Mouse (Mus musculus): ENCODE data around the gene Chil1. TPM values are rescaled to one million over a fixed set of nuclear protein-coding genes. Genes with fewer than 3 reads are reported as not detected.

Gene Chil1
- polyA plus RNA-seq, 1 experiment from 2014 or later, result 2.5 TPM

DNA sequence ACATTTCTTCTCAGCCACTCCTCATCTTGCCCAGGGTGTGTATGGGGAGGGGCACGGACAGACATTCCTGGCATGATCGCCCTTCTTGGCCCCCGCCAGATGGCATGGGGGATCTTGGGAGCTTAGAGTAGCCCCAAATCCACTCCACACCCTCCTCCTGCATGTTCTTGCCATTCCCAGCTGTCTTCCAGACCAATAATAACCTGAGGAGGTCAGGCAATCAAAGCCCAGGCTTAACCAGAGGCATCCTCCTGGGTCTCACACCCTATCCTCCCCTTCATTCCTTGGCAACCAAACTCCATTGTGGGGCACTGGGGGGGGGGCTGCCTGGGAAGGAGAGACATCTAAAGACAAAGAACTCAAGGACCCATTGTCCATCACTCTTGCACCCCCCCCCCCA is 21.6 kb upstream of the Chil1 start:
- no peaks in the 10 kb centered on the region for H3K4me1 ChIP-seq
- WGBS, result 93% methylated on average over 3 of the region's 3 CpGs
- no peak overlapping the region for H3K9ac ChIP-seq
- no peak for ATAC-seq (ENCODE audit: low FRiP score, low read depth)
- no peaks in the 10 kb centered on the region for H3K27me3 ChIP-seq (replicated peaks)
- no peak overlapping the region for H3K27ac ChIP-seq
- no peak overlapping the region for H3K4me2 ChIP-seq (replicated peaks)
- no peak overlapping the region for H3K4me3 ChIP-seq
- H3K9me3 ChIP-seq, result no peaks in the 10 kb centered on the region
- no peaks in the 10 kb centered on the region for H3K36me3 ChIP-seq

DNA sequence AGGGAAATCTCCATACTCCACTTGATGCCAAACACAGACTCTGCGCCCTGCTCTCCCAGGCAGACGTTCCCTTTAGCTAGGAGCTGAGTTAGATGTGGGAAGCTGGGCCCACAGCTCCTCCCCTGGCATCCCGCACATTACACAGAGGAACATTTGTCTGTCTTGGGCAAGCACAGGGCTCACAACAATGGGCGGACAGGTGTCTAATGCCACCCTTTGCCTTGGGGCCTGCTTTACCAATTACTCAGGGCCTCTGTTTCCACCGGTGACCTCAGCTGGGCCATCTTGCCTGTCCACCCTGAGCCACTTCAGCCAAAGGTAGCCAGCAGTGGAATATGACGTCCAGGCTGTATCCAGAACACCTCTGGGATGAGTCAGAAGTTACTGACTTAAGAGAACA is 20.6 kb upstream of the Chil1 start:
- ATAC-seq (ENCODE audit: low FRiP score, low read depth), result no peak
- no peak overlapping the region for H3K9ac ChIP-seq
- no peaks in the 10 kb centered on the region for H3K36me3 ChIP-seq
- WGBS, result 82% methylated on average over 6 of the region's 6 CpGs
- no peak overlapping the region for H3K4me3 ChIP-seq
- H3K27me3 ChIP-seq (replicated peaks), result no peaks in the 10 kb centered on the region
- H3K4me1 ChIP-seq, result no peaks in the 10 kb centered on the region
- no peaks in the 10 kb centered on the region for H3K9me3 ChIP-seq
- H3K4me2 ChIP-seq (replicated peaks), result no peak overlapping the region
- no peak overlapping the region for H3K27ac ChIP-seq

DNA sequence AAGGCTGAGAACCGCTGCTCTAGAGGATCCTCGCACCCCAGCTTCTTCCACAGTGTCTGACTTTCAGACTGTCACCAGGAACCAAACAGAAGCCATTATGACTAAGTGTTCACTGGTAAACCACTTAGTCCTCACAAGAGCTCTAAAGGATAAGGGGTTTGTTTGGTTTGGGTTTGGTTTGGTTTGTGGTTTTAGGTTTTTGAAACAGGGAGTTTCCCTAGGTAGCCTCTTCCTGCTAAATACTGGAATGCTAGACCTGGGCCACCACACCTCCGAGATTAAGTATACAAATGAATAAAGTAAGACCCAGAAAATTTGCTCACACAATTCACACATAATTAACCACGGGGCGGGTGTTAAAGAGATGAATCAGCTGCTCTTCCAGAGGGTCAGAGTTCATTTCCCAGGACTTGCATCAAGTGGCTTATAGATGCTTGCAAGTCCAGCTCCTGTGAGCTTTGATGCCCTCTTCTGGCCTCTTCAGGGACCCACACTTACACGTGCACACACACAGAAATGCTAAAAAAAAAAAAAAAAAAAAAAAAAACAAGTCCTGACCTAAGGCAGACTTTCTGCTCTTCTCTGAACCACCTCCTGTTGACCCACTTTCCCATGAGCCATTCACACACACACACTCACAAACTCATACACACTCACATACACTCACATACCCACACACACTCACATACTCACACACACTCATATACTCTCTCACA is 19.3 kb upstream of the Chil1 start:
- H3K4me3 ChIP-seq, result no peak overlapping the region
- 86% methylated on average over 6 of the region's 6 CpGs for WGBS
- no peaks in the 10 kb centered on the region for H3K36me3 ChIP-seq
- no peaks in the 10 kb centered on the region for H3K9me3 ChIP-seq
- H3K27me3 ChIP-seq (replicated peaks), result no peaks in the 10 kb centered on the region
- no peak overlapping the region for H3K27ac ChIP-seq
- no peak for ATAC-seq (ENCODE audit: low FRiP score, low read depth)
- no peak overlapping the region for H3K4me2 ChIP-seq (replicated peaks)
- H3K9ac ChIP-seq, result no peak overlapping the region
- H3K4me1 ChIP-seq, result no peaks in the 10 kb centered on the region

DNA sequence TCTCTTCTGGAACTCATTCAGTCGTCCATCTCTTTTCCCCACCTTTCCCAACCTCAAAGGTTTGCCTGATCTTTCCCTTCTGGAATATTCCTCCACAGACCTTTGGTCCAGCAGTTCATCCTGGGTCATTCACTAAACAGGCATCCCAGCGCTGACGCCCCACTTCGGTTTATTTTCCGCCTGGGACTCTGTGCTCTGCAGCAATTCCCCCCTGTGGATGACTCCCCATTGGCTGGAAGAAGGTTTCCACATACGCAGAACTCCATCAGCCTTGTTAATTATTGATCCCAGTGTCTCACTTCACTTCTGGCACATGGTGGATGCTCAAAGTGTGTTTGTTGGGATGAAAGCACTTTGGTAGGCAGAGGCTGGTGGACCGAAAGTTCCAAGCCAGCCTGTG is 18.5 kb upstream of the Chil1 start:
- H3K27ac ChIP-seq, result no peak overlapping the region
- no peak overlapping the region for H3K4me3 ChIP-seq
- no peak for ATAC-seq (ENCODE audit: low FRiP score, low read depth)
- no peak overlapping the region for H3K9ac ChIP-seq
- H3K27me3 ChIP-seq (replicated peaks), result no peaks in the 10 kb centered on the region
- 88% methylated on average over 7 of the region's 7 CpGs for WGBS
- H3K4me1 ChIP-seq, result no peaks in the 10 kb centered on the region
- no peak overlapping the region for H3K4me2 ChIP-seq (replicated peaks)
- H3K9me3 ChIP-seq, result no peaks in the 10 kb centered on the region
- no peaks in the 10 kb centered on the region for H3K36me3 ChIP-seq

DNA sequence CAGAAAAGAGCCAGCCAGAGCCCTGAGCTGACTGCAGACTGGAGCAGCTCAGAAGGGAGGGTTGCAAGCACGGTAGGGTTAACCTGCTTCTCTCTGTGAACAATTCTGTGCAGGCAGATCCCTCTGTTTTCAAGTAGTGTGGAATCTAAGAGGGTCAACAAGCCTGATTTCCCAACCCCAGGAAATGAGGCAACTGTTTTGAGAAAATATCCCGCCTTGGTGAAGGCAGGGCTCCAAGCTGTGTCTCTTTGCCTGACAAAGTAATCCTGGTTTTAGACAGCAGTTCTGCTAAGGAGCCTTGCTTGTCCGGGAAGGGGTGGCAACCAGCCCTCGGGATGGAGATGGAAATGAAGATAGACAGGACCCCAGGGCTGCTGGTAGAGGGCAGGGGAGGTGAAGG is 17.5 kb upstream of the Chil1 start:
- H3K9me3 ChIP-seq, result no peaks in the 10 kb centered on the region
- no peak for ATAC-seq (ENCODE audit: low FRiP score, low read depth)
- H3K27me3 ChIP-seq (replicated peaks), result no peaks in the 10 kb centered on the region
- H3K4me3 ChIP-seq, result no peak overlapping the region
- H3K4me1 ChIP-seq, result no peaks in the 10 kb centered on the region
- no peaks in the 10 kb centered on the region for H3K36me3 ChIP-seq
- 73% methylated on average over 4 of the region's 4 CpGs for WGBS
- H3K27ac ChIP-seq, result no peak overlapping the region
- H3K9ac ChIP-seq, result no peak overlapping the region
- H3K4me2 ChIP-seq (replicated peaks), result no peak overlapping the region

DNA sequence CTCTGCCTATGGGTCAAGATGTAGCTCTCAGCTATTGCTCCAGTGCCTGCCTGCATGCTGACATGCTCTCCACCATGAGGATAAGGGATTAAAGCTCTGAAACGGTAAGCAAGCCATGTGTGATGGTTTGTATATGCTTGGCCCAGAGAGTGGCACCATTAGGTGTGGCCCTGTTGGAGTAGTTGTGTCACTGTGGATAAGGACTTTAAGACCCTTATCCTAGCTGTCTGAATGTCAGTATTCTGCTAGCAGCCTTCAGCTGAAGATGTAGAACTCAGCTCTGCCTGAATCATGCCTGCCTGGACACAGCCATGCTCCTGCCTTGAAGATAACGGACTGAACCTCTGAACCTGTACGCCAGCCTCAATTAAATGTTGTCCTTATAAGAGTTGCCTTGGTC is 15.4 kb upstream of the Chil1 start:
- Histone ChIP-seq H3K4me1 (no peaks in the 10 kb centered on the region), H3K27me3 (replicated peaks) (no peaks in the 10 kb centered on the region), H3K36me3 (no peaks in the 10 kb centered on the region), H3K4me3 (no peak overlapping the region), H3K4me2 (replicated peaks) (no peak overlapping the region), H3K9ac (no peak overlapping the region), H3K9me3 (no peaks in the 10 kb centered on the region), H3K27ac (no peak overlapping the region)
- ATAC-seq (ENCODE audit: low FRiP score, low read depth), result no peak
- WGBS, result 94% methylated on average over 3 of the region's 3 CpGs

DNA sequence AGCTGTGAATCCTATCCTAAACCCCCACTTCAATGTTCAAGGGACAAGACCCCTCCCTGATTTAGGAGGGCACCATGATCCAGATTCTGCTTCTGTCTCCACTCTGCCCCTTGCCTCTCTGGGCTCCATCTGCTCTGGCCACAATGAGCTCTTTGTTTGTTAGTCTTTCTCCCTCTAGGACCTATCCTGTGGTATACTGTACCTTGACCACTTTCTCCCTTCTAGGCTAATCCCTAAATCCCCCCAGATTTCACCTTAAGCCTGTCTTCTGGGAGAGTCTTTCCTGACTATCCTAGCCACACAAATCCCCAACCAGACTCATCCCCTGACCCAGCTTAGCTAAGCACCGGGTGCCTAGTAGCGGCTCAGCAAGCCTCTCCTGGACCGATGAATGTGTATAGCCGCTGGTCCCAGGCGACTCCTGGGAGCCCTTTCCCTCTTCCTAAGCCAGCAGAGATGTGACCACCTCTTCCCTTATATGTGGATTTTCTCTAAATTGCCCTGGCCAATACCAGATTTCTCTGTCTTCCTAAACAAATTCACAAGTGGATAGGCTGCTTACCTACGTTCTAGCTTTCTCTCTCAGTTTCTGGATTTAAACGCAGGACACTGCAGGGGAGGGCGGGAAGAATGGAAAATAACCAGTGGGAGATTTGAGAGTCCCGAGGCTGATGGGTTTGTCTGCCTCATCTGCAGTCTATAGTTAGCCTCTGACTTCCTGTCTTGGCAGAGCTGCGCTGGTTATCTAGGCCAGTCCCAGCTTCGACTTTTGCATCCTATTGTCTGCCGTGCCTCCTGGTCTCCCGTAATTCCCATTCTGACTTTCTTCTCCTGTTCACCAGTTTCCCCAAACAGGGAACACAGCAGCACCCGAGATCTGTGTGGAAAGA is 14.3 kb upstream of the Chil1 start:
- Histone ChIP-seq H3K27ac (no peak overlapping the region), H3K4me2 (replicated peaks) (no peak overlapping the region), H3K4me3 (no peak overlapping the region), H3K9me3 (no peaks in the 10 kb centered on the region), H3K36me3 (no peaks in the 10 kb centered on the region), H3K9ac (no peak overlapping the region), H3K4me1 (no peaks in the 10 kb centered on the region), H3K27me3 (replicated peaks) (no peaks in the 10 kb centered on the region)
- no peak for ATAC-seq (ENCODE audit: low FRiP score, low read depth)
- 71% methylated on average over 14 of the region's 14 CpGs for WGBS

DNA sequence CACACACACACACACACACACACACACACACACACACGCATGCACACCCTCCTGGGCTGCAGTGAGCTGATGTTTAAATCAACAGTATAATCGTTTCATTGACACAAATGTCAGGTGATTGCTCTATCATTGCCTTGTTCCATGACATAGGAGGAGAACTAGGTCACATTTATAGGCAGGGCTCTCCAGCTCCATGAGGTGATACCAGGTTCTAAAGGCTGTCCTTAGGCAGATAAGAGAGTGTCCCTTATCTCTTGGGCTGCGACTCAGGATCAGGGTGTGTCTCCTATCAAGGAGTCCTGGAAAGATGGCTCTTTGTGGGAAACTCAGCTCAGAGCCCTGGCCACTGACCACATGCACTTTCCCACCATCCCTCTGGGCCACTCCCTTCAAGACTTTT is 13.4 kb upstream of the Chil1 start:
- no peaks in the 10 kb centered on the region for H3K27me3 ChIP-seq (replicated peaks)
- H3K9ac ChIP-seq, result no peak overlapping the region
- no peak overlapping the region for H3K4me3 ChIP-seq
- no peaks in the 10 kb centered on the region for H3K36me3 ChIP-seq
- H3K4me2 ChIP-seq (replicated peaks), result no peak overlapping the region
- H3K27ac ChIP-seq, result no peak overlapping the region
- H3K9me3 ChIP-seq, result no peaks in the 10 kb centered on the region
- 87% methylated on average over 3 of the region's 3 CpGs for WGBS
- H3K4me1 ChIP-seq, result no peaks in the 10 kb centered on the region
- ATAC-seq (ENCODE audit: low FRiP score, low read depth), result no peak

DNA sequence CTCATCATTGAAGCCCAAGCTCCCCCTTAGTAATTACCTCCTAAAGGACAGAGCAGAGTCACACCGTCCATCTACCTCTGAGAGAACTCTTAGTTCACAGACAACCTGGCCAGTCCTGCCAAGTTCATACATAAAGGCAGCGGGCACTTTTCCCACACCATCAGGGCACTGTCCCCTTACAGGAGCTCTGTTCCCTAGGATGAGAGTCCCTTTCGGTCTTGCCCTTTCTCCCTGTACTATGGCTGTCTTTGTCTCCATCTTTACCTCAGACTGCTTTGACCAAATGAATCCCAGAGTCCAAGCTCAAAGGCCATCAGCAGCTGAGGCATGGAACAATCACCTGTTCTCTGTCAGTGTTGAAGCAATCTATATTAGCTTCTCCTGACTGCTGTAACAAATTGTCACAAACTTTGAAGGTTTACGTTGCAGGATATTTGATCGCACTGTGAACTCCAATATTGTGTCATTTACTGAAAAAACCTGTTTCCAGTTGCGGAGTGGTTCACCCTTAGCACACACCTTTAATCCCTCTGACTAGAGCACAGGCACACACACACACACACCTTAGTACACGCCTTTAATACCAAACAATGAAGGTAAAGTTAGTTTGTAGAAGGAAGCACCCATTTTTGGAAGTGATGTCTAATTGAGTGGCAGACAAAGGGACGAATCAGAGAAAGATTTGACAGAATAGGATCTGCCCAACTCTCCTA is 12.8 kb upstream of the Chil1 start:
- Histone ChIP-seq H3K9ac (no peak overlapping the region), H3K36me3 (no peaks in the 10 kb centered on the region), H3K9me3 (no peaks in the 10 kb centered on the region), H3K27me3 (replicated peaks) (no peaks in the 10 kb centered on the region), H3K4me2 (replicated peaks) (no peak overlapping the region), H3K27ac (no peak overlapping the region), H3K4me1 (no peaks in the 10 kb centered on the region), H3K4me3 (no peak overlapping the region)
- WGBS, result 91% methylated on average over 8 of the region's 8 CpGs
- ATAC-seq (ENCODE audit: low FRiP score, low read depth), result no peak

DNA sequence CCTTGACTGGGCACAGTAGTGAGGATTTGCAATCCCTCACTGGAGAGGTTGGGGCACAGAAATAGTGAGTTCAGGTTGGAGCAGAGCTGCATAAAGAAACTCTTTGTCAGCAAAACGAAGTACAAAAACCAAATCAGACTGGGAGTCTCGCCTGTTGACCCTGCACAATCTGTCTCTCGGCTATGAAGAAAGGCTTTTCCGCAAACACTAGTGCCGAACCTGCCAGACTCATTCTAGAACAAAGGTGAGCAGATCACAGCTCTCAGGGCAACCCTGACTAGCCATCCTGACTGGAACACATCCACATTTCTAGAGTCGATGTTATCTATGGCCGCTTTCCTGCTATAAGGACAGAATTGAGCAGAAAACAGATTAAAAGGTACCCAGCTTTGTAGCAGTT is 8.9 kb upstream of the Chil1 start:
- Histone ChIP-seq H3K36me3 (no peaks in the 10 kb centered on the region), H3K4me2 (replicated peaks) (no peak overlapping the region), H3K27me3 (replicated peaks) (no peaks in the 10 kb centered on the region), H3K4me3 (no peak overlapping the region), H3K9ac (no peak overlapping the region), H3K27ac (no peak overlapping the region), H3K9me3 (no peaks in the 10 kb centered on the region), H3K4me1 (no peaks in the 10 kb centered on the region)
- 74% methylated on average over 7 of the region's 7 CpGs for WGBS
- no peak for ATAC-seq (ENCODE audit: low FRiP score, low read depth)

DNA sequence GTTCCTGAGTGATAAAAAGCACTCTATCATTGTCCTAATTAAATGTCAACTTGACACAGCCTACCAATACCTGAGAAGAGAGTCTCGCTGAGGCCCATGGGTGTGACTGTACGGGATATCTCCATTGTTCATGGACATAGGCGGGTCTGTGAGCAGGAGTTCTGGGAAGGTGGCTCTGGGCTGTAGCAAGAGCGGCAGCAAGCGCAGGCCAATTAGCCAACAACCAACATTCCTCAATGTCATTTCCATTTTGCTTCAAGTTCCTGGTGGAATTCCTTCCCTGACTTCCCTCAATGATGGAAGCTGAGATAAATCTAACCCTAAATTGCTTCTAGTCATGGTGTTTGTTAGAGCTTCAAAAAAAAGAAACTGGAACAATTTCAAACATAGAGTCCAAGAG is 4.0 kb upstream of the Chil1 start:
- Histone ChIP-seq H3K4me1 (no peaks in the 10 kb centered on the region), H3K9ac (no peak overlapping the region), H3K4me3 (no peak overlapping the region), H3K9me3 (no peaks in the 10 kb centered on the region), H3K36me3 (no peaks in the 10 kb centered on the region), H3K4me2 (replicated peaks) (no peak overlapping the region), H3K27me3 (replicated peaks) (no peaks in the 10 kb centered on the region), H3K27ac (no peak overlapping the region)
- no peak for ATAC-seq (ENCODE audit: low FRiP score, low read depth)
- 88% methylated on average over 5 of the region's 5 CpGs for WGBS

DNA sequence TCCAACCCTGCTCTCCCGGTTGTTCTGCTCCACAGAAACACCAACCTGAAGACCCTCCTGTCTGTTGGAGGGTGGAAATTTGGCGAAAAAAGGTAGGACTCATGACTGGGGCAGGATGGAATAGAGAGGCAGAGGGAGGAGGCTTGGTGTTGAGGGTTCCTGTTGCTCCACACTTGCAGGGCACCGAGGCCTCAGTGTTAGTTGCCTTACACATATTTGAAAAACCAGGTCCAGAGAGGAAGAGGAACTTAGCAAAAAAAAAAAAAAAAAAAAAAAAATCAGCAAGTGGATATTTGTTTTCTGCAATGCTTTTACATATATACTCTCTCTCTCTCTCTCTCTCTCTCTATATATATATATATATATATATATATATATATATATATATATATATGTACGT is 2.1 kb downstream of the Chil1 start:
- Histone ChIP-seq H3K36me3 (no peaks in the 10 kb centered on the region), H3K9me3 (no peaks in the 10 kb centered on the region), H3K9ac (no peak overlapping the region), H3K27me3 (replicated peaks) (no peaks in the 10 kb centered on the region), H3K27ac (no peak overlapping the region), H3K4me2 (replicated peaks) (no peak overlapping the region), H3K4me1 (peaks cover 10% of the 10 kb centered on the region), H3K4me3 (no peak overlapping the region)
- ATAC-seq (ENCODE audit: low FRiP score, low read depth), result no peak
- WGBS, result 95% methylated on average over 4 of the region's 4 CpGs

All from neural tube, embryonic 12.5 days (tissue).